Mouse (Mus musculus): ENCODE results near the gene Car5a.
A peak's percentile ranks its signal among the peaks of the same experiment; 100 is the strongest.

The Car5a gene

DNA sequence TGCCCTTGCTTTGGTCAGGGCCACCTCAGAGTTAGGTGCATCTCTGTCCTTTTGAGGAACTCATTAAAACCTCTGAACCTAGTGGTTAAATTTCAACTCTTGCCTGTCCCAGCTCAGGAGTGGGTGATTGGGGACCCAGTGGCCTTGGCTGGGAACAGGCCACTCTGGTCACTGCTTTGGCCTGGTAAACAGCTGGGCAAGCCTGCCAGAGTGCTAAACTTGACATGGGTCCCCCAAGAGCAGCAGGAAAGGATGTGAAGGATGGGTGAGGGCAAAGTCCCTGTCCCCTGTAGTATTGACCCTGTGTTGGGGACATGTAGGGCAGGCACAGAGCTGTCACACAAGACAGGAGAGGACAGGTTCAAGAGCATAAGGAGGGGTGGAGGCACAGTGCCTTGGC lies at the start of gene Car5a:
Gene Car5a (minus strand): TSS at position 74 of the 400 bp plus-strand sequence.
- no peak for DNase-seq (ENCODE audit: low read depth)

DNA sequence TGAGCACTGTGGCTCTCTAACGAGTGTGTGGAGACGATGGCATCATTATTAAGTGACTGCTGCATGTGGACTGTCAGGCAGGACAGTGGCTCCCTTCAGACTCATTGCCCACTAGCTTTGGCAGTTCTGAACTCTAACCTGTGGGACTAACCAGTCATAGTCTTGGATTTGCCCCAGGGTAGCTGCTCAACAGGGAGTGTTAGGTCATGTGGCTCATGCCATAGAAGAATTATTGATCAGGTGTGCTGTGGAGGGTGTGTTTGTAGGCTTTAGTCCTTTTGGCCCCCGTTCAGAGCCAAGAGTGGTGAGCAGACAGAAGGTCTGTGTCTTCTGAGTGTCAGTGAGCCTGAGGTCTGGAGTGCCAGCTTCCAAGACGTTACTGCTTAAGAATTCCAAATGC lies 48.2 kb upstream of the Car5a start:
- no peak for DNase-seq (ENCODE audit: low read depth)

DNA sequence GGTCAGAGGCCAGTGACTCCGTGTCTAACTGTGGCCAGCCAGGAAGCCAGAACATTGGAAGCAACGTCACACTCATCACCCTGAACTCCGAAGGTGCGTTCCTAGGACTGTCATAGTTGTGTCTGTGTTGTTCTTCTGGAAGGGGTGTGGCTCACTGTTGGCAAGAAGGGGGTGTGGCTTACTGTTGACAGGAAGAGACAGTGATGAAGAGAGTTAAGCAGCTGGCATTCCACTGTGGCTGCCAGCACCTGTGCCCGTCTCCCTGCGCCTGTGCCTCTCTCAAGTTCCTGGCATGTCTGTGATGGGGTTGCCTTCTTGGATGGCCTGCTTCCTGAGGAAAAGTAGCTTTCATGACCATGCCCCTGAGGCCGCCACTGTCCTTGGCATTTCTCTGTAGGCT lies 46.9 kb upstream of the Car5a start:
- DNase-seq (ENCODE audit: low read depth) = no peak

- no peak for DNase-seq (ENCODE audit: low read depth)
Observed at GRCm38 (mm10) chr8:121990506-121991255, 46.0 kb upstream of the Car5a start.

DNA sequence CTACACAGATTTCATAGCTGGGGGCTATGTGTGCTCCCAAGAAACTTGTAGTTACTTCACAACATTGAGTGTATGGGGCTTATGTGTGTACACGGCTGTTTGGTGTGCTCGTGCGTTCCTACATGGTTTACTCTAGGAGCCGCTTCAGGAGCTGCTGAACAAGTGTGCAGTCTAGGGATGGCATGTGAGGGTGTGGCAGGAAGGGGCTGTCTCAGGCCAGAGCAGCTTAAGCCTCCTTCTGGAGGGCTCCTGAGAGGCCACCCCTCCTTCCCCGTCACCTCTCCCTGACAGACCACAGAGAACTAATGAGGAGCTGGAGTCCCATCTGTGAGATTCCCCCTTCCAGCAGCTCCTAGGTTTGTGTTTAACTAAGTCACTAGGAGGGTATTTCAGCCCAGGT lies 43.2 kb upstream of the Car5a start:
- DNase-seq (ENCODE audit: low read depth) = no peak

- DNase-seq (ENCODE audit: low read depth) = no peak
Observed at GRCm38 (mm10) chr8:121985673-121986072, 41.0 kb upstream of the Car5a start.

- no peak for DNase-seq (ENCODE audit: low read depth)
Observed at GRCm38 (mm10) chr8:121981520-121981895, 36.8 kb upstream of the Car5a start.

DNA sequence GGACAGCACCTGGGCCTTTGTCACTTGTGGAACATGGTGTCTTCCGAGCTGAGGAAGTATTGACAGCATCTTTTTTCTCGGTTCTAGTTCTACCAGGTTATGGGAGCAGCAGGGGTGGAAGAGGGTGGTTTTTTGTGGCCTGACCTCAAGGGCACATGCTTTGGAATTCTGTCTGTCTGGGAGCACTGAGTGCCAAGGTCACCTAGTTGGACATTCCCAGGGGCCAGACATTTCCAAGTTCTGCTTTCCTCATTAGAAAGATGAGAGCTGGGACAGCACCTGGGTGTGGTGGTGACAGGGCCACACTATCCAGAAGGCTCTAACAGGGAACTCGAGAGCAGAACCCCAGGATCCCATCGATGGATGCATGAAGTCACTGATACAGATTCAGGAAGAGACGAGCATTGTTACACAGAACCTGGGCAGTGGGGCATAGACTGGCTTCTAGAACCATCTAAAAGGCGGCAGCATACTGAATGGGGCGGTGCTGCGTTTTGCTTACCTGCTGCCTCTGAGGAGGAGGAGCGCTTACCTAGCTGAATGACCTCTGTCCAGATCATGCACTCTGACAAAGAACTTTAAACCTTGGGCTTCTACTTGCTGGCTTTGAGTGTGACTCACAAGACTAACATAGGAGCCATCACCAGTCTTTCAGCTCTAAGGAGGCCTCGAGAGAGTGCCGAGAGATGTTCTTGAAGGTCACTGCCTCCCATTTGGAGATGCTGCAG lies 36.3 kb upstream of the Car5a start:
- DNase-seq (ENCODE audit: low read depth) = no peak

DNA sequence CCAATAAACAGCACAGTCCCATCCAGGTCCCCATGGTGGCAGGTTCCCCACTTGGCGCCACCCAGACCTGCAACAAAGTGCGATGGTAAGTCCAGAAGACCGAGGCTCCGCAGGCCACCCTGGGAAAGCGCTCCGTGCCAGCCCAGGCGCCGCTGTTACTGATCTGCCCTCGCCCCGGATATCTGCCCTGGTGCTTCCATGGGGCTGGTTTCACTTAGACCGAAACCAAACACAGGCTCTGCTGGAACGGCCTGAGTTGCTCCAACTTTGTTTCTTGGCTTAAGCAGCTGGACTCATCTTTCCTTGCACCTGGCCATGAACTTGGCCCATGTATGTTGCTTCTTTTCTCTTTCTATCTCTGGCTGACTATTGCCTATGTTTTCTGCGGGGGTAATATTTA lies 34.0 kb upstream of the Car5a start:
- DNase-seq (ENCODE audit: low read depth) = no peak

DNA sequence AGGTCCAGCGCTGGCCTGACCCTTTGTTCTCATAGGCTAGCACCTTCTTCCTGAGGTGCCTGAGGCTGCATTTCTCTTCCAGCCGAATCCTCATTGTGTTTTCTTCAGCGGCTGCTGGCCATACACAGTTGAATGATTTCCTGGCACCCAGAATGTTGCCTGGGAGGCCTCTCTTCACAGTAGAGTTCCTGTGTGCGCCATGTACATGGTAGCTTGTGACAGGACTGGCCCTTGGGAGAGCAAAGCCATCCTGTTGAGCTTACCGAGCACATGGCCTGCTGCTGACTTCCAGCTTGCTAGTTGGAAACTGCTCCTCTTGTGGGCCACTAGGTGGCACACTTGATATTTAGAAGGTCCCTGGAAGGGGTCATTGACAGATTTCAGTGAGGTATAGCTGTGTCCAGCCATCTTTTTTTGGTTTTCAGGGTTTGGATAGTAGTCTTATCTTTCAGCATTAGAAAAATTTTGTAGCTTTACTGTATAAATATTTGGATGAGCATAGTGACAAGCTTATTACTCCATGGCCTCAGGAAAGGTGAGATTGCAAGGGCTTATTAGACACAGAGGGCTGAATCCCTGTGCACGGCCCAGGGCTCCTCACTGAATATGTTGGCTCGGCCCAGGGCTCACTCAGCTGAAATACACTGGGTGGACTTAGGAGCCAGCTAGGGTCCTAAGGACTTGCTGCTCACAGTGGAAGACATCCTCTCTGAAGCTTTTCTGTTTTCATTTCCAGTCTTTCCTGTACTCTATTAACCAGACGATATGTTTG lies 33.3 kb upstream of the Car5a start:
- DNase-seq (ENCODE audit: low read depth) = peak; percentile 30

DNA sequence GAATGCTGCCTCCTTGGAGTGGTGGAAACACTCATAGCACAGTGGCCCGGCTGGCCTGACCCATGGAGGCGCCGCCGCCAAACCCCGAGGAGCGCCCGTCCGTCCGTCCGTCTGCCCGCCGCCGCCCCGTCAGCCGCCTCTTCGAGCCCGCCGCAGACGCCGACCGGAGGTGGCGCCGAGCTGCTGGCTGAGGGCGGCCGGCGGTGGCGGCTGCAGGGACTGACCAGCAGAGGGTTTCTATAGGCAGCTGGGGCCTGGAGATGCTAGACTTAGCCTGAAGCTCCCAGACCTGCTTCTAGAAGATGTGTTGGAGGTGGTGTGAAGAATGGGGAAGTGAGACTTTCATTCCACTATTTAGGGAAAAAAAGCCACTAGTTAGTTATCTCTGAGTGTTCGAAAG lies 29.2 kb upstream of the Car5a start:
- DNase-seq (ENCODE audit: low read depth) = no peak

DNA sequence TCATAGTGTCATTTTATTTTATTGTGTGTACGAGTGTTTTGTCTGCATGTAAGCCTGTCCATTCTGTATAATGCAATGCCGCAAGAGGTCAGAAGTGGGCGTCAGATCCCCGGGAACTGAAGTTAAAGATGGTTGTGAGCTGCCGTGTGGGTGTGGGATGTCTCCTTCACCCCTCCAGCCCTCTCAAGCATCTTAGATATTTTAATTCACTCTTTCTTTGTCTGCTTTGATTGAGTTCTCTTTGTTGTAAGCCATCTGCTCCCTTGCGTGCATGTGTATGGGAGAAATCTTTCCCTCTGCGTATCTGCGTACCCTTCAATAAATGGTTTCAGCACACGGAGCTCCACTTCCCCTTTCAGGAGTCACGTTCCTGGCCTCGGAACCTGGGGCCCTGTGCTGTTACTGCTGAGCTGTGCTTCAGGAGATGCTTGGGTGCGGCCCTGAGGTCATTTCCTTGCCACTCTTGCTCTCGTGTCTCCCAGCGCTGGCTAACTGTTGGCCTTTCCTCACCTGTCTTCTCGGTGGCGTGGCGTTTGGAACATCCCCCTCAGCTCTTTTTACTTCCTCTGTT lies 26.9 kb upstream of the Car5a start:
- no peak for DNase-seq (ENCODE audit: low read depth)

DNA sequence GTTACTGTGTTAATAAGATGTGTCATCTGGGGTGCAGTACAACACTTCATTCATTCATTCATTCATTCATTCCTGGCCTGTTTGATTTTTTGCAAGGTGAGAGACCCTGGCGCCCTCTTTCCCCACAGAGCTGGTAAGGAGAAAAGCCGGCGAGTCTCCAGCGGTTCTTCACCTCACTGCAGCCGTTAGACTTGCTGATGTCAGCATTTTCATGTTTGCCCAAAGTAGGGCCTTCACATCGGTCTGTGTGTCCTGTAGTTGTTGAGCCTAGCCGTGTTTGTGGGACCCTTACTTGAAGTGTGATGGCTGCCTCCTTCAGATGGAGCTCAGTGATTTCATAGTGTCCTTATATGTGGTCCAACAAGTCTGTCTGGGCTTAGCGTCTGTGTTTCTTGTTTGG lies 25.5 kb upstream of the Car5a start:
- DNase-seq (ENCODE audit: low read depth) = no peak

DNA sequence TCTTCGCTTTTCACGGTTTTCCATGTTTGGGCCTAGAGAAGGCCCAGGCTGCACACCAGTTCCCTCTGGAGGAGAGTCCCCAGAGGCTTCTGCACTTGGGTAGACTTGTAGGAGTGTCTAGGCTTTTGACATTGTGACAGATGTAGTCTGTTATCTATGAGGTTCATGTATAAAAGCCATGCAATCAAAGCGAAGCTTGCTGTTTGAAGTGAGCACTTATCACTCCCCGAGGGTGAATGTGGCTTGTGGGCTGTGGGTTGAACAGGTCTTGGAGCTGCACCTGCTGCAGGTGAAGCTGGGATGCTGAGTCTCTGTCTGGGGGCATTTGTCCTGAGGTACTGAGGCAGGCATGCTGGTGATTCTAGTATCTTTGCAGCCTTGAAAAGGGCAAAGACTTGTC lies 23.8 kb upstream of the Car5a start:
- DNase-seq (ENCODE audit: low read depth) = no peak

DNA sequence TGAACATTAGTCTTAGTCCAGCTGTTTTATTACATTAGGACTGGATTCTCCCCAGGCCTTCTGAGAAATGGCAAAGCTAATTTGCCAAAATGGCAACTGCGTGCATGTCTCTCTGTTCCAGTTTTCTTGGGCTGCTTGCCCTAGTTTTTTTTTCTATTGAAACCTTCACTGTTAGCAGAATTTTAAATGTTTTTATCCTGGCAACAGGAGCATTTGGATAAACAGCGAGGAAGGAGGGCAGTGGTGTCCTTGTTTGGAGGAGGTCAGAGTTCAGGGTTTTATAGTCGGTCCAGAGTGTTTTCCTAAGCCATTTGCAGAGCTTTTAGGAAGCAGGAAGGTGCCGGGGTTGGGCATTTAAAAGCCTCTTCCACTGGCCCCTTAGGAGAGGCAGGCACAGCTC lies 23.3 kb upstream of the Car5a start:
- no peak for DNase-seq (ENCODE audit: low read depth)

DNA sequence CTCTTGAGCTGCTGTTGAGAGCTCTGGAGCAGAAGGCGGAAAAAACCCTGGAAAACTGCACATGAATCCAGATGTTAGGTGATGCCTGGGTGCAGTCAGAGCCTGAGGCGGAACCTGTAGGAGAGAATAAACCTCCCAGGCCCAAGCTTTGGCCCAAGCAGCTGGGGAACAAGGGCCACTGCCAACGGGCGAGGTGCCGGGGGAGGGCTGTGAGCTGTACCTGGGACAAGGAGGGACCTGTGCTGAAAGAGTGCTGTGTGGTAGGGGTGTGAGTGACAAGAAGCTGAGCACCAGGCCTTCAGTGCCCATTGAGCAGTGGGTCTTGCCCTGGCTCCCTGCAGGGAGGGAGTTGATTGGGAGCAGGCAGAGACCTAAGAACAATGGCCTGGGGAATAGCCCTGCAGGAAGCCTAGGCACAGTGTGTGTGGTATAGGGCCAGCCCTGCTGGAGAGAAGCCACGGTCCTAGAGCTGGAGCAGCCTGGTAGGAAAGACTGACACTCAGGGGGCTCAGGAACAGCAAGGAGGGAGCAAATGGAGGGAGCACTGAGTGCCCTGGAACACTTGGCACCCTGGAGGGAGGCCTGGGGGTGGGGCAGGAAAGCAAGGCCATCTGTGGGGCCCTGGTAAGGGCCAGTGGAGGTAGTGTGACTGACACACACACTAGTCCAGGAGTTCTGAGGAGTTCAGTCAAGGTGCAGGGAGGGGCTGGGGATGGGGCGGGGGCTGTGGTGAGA lies 22.2 kb upstream of the Car5a start:
- no peak for DNase-seq (ENCODE audit: low read depth)

GRCm38 (mm10) chr8:121966110-121966509 lies 21.4 kb upstream of the Car5a start:
- no peak for DNase-seq (ENCODE audit: low read depth)

- no peak for DNase-seq (ENCODE audit: low read depth)
Observed at GRCm38 (mm10) chr8:121964716-121965512, 20.2 kb upstream of the Car5a start.

DNA sequence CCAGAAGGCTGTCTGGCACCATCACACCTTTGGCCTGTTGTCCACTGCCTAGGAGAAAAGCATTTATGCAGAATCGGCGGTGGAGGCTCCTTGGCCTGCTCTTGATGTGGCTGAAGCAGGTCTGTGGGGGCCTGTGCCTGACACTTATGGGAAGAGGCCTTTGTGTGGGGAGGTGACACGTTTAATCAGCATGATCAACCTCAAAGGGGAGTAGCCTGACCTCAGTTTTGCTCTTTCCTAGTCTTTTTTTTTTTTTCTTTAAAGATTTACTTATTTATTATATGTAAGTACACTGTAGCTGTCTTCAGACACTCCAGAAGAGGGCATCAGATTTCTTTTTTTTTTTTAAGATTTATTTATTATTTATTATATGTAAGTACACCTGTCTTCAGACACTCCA lies 18.2 kb upstream of the Car5a start:
- DNase-seq (ENCODE audit: low read depth) = no peak

GRCm38 (mm10) chr8:121958395-121958794 lies 13.7 kb upstream of the Car5a start:
- DNase-seq (ENCODE audit: low read depth) = no peak

- peak; percentile 60 for DNase-seq (ENCODE audit: low read depth)
Observed at GRCm38 (mm10) chr8:121955825-121956500, 11.3 kb upstream of the Car5a start.

Data from c-Kit-positive CD71-negative TER-119-negative erythroid progenitor cells, embryonic 14.5 days (primary cell).